Mouse (Mus musculus) thymus, adult 2 months (tissue): ENCODE measurements around the gene Lrrc59.

Experiments
- CTCF ChIP-seq: fragments of 200-500 bp; IDR thresholded peaks from 2 replicates; pipeline ENCODE4 v1.5.1; 2012; ENCODE audit warnings: mild to moderate bottlenecking, control low read depth, low read length, moderate library complexity, borderline replicate concordance; ENCODE audit not compliant: control insufficient read depth, poor library complexity, insufficient read depth; ENCODE audit errors: extremely low read depth
- POLR2A ChIP-seq: fragments of 200-500 bp; IDR thresholded peaks from 2 replicates; pipeline ENCODE4 v1.6.1; 2012; ENCODE audit warnings: mild to moderate bottlenecking, low read length, control low read depth, moderate library complexity; ENCODE audit not compliant: control insufficient read depth, poor library complexity, insufficient read depth; ENCODE audit errors: extremely low read depth

GRCm38 (mm10) chr11:94661344-94661743 is 31.8 kb downstream of the Lrrc59 start:
- TF ChIP-seq CTCF: no peak
- TF ChIP-seq POLR2A: no peak
